Mouse (Mus musculus) left cerebral cortex, adult 9 months (tissue): ENCODE results near the gene Ss18l1.

Experiments
- DNase-seq, 2 experiments: peaks; one replicate each; pipeline ENCODE4 v3.0.0; 2022; ENCODE audit warnings: low spot score in 2 of 2

Gene Ss18l1

DNA sequence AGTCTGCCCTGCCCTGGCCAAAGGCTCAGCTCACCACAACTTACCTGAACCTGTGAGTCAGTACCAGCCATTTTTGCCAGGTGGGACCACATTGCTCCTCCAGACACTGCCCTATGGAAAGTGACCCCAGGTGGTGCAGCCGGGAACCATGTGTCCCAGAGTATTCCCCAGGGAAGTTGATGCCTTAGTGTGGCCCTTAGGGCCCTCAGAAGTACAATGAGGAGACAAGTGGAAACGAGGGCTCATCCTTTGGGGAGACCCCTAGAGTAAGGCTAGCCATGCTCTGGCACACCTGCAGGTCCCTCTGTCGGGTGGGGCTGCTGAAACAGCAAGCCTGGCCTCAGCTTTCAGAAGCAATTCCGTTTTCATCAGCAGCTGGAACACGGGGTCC lies 44.3 kb downstream of the Ss18l1 start:
- DNase-seq: no peak

DNA sequence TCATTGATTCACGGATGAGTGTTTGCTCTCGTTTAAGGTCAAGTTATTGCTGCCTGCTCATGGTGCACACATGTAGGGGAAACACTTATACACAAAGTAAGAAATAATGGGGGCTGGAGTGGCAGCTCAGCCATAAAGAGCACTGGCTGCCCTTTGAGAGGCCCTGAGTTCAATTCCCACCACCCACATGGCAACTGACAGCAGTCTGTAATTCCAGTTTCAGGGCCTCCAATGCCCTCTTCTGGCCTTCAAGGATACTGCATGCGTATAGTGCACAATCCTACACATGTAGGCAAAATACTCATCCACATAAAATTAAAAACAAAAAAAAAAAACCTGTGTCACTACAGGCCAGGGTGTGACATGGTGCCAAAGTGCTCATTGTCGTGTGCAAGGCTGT lies 45.2 kb downstream of the Ss18l1 start:
- DNase-seq: no peak

DNA sequence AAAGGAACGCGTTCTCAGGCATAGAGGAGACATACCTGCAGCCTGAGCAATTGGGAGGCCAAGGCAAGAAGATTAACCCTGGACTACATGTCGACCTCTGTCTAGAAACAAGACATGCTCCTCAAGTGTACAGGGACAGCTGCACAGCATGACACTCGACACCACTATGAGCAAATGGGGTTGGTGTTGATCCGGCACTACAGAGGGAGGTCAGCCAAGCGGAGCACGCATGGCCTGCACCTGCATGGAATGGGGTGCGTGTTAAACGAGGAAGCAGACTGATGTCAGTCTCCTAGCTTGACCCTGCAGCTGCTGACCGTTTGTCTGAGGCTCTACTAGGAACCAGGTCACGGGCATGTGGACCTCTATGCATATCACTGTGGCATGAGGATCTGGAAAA lies 48.0 kb downstream of the Ss18l1 start:
- DNase-seq: no peak

DNA sequence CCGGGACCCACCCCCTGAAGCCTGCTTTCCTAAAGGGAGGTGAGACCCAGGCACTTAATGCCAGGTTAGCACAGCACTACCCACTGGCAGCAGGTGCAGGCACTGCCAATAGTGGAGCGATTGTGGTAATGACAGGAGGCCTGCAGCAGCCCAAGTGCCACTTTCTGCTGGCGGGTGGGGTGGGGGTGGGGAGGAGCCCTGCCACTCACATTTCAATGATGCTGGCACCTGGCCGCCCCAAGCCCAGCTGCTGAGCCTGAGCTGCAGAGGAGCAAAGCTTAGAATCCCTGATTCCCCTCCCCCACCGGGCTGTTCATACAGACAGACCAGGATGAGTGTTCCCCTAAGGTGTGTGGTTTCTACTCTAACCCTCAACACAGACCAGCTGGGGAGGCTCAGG lies 53.4 kb downstream of the Ss18l1 start:
- no peak for DNase-seq

DNA sequence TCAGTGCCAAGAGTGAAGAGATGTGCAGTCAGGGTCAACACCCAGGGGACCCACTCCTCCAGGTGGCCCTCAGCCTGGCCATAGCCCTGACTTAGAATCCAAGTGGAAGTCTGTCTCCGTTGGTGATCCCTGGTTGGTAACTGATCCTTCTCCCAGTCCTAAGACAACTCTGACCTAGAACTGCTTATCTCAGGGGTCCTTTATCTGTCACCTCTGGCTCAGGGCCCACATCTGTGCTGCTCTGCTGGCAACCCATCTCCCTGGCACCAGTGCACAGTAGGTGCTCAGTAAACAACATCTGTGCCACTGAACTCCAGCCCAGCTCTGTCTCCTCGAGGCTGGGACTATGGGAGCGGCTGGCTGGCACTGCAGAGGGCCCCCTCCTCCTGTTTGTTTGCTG lies 55.3 kb downstream of the Ss18l1 start:
- no peak for DNase-seq

DNA sequence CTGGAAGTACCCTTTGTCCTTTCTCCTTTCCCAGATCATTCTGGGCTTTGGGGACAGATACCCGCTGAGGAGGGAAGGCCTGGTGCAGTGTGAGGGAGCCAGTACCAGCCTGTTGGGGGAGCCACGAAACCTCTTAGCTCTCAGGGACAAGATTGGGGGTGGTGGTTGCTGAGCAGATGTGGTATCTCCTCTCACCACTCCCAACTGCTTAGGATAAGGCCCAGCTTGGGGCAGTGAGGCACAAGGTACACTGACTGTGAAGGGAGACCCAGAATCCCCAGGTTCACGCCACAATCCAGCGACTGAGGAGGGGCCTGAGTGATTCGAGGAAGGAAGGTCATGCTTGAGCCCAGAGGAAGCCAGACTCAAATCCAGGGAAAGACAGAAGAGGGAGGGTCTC lies 55.9 kb downstream of the Ss18l1 start:
- no peak for DNase-seq

DNA sequence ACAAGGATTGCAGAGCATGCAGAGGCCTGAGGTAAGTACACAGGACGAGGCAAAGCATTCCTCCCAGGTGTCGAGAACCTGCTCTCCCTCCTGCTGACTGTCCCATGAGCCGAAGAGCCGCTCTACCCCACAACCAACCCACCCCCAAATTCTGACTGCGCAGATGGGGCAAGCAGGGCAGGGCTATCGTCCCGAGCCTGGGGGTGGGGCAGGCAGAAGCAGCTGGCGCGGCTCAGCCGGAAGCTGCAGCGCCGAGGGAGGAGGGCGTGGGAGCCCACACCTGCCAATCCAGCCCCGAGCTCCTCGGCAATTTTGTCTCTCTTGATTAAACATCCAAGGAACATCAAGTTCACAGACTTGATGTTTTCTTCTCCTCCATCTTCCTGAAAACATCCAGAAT lies 57.2 kb downstream of the Ss18l1 start:
- no peak for DNase-seq

- DNase-seq: no peak
Observed at GRCm38 (mm10) chr2:180103151-180103977, 61.1 kb downstream of the Ss18l1 start.

- DNase-seq: peak in 1 of 2 experiments; percentile 45
Observed at GRCm38 (mm10) chr2:180103978-180104658, 61.8 kb downstream of the Ss18l1 start, which contains the start of gene Hrh3. Hrh3 (minus strand) TSS chr2:180104488.

DNA sequence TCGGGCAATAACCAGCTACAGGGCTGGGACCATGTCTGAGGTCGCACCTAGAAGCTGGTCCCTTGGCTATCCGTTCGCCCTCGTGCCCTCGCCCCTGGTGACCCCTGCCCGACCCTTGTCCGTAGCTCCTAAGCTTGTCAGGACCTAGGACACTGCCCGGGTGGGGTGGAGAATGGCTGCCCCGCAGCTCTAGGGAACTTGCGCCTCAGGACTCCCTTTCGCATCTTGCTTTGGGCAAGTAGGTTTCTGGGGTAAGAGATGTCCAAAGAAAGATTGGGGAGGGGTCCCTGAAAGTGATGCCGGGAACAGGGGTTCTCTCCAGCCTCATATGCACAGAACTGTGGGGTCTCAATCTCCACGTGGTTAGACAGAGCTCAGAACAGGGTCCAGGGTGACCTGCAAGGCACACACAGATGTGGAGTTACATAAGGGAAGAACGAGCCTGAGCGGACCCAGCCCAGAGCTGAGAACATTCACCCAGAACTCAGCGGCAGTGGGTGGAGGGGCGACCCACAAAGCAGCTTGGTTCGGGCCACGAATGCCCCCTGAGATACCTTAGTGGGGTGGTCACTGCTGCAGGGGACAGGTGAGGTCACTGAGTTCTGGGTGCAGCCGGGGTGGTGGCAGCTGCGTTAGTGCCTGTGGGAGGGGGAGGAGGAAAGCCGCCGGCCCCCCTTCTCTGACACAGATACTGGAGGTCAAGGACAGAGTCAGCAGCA lies 62.5 kb downstream of the Ss18l1 start:
- DNase-seq: no peak

GRCm38 (mm10) chr2:180105441-180106190 lies 63.3 kb downstream of the Ss18l1 start:
- no peak for DNase-seq

DNA sequence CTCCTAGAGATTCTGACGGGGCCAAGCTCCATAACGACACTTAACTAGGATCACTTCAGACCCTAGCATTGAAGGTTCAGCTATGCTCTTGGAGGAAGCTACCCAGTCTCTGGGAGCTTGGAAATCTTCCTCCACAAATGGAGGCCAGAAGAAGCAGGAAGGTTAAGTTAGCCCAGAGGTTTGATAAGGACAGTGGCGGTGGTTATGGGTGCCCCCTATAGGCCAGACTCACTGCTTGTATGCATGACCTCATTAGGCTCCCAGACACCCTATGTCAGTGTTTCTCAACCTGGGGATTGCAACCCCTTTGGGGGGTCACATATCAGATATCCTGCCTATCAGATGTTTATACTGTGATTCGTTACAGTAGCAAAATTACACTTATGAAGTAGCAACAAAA lies 64.8 kb downstream of the Ss18l1 start:
- DNase-seq: no peak

DNA sequence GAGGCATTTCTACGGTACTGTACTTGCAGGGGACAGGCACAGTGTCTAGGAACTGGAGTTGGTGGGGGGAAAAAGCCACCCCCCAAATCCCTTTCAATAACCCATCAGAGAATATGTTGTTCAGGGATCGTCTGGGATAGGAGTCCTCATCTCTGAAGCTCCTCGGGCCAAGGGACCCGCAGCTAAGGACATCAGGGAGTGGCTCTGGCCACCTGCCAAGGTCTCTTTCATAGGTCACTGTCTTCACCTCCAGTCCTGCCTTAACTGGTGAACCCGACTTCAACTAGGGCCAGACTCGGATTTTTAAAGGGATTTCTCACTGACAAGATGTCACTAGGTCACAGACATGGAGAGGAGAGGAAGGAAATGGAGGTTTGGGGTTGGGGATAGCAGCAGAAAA lies 66.0 kb downstream of the Ss18l1 start:
- DNase-seq: no peak

DNA sequence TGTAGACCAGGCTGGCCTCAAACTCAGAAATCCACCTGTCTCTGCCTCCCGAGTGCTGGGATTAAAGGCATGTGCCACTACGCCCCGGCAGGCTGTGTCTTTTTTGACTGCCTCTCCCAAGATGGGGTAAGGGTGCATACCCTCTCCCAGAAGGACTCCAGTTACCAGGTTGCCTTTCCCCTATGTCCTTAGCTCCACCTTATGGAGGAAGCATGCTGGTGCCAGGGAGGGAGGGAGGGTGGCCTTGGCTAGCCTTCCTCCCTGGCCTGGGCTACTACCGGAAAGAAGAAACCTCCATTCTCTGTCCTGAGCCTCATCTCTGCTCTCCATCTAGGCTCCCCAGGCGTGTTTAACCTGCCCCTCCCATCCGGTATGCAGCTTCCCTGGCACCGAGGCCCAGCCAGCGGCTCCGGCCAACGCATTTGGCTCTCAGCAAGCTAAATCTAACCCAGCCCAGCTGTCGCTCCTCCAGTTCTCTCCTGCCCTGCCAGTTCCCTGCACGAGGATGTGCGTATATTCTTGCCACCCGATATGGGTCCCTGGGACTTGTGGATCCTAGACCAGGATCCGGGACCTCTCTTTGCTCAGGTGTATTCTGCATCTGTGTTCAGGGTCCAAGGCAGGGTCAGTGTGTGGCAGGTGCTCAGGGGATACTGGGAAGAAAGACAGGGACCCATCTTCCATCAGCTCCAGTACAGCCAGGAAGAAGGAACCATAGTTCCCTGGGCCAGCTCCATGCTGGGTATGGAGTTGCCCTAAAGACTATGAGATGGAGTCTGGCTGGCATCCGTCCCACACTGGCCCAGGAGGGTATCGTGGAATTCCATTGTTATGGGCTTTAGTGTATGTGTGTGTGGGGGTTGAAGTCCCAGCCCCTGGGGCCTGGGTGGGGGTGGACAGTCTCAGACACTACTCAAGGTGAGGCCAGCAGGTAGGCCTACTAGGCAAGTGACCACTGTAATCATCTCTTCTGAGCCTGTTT lies 71.9 kb downstream of the Ss18l1 start:
- DNase-seq: peak in 1 of 2 experiments; percentile 86

DNA sequence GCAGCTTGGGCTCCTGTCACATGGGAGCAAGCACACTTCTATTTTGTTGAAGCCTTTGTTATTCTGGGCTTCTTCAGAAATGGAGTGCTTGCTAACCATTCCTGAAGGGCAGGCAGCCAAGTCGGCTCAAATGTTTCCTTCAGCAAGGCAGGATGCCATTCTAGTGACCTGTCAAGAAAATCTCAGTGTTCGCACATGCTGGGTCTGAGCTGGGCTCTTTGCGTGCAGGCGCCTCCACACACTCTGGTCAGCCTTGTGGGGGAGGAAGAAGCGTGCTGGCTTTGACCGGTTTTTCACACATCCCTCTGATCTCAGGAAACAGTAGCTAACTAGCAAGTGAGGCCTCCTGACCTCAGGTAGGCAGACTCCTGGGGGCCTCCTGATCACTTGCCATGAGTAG lies 73.0 kb downstream of the Ss18l1 start:
- peak in 1 of 2 experiments; percentile 68 for DNase-seq

DNA sequence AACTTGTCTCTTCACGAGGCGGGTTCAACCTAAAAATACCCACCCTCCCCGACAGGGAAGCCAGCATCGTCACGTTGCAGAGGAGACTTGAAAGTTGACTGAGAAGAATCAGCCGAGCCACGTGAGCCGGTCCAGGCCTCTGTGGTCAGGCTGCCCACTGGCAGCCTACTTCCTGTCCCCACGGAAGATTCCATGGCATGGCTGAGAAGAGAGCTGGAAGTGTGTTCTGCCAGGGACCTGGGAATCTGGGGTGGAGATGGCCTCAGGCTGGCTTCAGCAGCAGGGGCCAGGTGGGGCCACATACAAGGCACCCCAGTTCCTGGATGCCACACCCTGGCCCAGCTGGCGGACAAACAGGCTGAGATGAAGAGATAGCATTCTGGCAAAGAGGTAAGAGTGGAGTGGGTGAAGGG lies 73.8 kb downstream of the Ss18l1 start:
- DNase-seq: peak in 1 of 2 experiments; percentile 68

- DNase-seq: no peak
Observed at GRCm38 (mm10) chr2:180116741-180117484, 74.6 kb downstream of the Ss18l1 start.

DNA sequence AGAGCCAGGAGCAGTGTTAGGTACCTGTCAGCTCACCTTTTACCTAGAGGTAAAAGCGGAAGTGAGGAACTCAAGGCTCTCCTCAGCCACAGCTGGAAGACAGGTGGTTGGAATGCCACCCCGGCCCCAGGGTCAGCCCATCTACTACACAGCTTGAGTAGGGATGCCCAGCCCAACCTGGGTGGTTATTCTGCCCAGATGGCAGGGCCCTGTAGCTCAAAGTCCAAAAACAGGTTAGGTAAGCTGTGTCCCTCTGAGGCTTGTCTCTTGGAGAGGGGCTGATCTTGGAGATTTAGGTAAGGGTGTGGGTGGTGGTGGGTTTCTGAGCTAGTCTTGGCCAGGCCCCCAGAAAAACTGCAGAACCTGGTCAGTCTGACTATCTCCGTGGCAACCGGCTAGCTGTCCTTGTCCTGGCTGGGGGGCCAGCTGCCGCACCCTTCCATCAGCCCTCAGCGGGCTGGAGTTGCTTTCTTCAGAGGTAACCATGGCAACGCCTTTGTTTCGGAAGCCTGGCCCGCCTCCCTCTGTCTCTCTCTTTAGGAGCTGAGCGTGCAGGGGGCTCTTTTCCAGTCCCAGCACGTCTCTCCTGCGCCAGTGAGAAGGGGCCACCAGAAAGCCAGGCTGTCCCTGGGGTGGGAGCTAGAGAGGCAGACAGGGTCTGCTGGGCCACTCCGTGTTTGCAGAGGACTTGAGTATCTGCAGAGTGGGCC lies 75.3 kb downstream of the Ss18l1 start:
- DNase-seq: peak in 1 of 2 experiments; percentile 64
